Mouse (Mus musculus) megakaryocyte-erythroid progenitor cell, adult 5-6 weeks (primary cell): Measurements from ENCODE around the gene Cntnap5c. TPM values are rescaled to one million over a fixed set of nuclear protein-coding genes. Genes with fewer than 3 reads are reported as not detected.
"Not testable (repeated sequence)": the region's sequence is repeated elsewhere in the genome, so short reads cannot be mapped to it uniquely, and the experiment has no call there.

Source experiments
- ATAC-seq: replicated peaks from 2 replicates; pipeline ENCODE4 v1.8.0; 2016; ENCODE audit warnings: mild to moderate bottlenecking, inconsistent platforms; ENCODE audit not compliant: severe bottlenecking, poor library complexity, low FRiP score, low TSS enrichment
- total RNA-seq, 2 experiments: library from RNA; stranded (forward) in 1 of 2; stranded (reverse) in 1 of 2; fragments of 200-1000, 215-1000 nt in 1 of 2; fragments of >200 nt in 1 of 2; fragmentation: Nextera tagmentation in 1 of 2; gene quantifications; 2 replicates each; pipeline ENCODE4 v1.2.3; 2014 to 2017

Gene Cntnap5c
- not detected in 2 replicates for total RNA-seq (2014; fragmentation: Nextera tagmentation)
- total RNA-seq (2017) = not detected in 2 replicates

DNA sequence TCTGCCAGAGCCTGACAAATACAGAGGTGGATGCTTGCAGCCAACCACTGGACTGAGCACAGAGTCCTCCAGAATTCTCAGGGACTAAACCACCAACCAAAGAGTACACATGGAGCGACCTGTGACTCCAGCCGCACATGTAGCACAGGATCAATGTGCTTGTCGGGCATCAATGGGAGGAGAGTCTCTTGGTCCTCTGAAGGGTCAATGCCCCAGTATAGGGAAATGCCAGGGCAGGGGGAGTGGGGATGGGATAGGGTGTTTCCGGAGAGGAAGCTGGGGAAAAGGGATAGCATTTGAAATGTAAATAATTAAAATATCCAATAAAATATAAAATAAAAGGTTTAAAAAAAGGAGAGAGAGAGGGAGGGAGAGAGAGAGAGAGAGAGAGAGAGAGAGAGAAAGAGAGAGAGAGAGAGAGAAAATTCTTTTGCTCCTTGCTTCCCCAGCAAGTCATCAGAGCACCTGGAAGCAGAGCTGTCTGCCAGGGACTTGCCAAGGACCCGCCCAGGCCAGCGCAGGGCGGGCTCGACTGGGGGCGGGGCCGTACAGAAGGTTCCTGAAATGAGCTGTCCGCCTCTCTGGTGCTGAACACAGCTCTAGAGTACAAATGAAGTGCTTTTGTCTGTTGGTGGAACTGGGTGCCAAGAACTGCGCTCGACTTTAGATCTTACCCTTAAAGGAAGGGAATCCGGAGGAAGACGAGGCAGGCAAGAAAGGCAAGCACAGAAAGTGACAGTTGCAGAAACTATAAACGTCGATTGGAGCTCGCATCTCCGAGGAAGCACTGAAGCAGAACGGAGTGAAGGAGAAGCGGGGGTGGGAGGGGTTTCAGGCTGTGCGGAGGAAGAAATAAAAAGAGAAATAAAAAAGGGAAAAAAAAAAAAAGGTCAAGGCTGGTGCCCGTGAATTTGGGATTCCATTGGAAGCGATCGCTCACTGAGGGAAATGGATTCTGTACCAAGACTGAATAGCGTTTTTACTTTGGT, at the start of gene Cntnap5c:
Gene Cntnap5c (plus strand): TSS at position 949 of the 989 bp plus-strand sequence.
- peak; percentile 84 for ATAC-seq

DNA sequence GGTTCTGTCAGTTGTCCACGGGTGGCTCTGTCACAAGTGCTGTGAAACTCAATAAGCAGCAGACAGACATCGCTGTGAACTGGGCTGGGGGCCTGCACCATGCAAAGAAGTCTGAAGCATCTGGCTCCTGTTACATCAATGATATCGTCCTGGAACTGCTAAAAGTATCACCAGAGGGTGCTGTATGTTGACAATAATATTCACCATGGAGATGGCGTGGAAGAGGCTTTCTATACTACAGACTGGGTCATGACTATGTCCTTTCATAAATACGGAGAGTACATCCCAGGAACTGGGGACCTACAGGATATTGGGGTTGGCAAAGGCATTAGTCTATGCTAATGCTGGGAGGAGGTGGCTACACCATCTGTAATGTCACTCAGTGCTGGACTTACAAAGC, 27.3 kb upstream of the Cntnap5c start, which contains the start of gene Gm21834:
Gene Gm21834 (minus strand): TSS at position 101 of the 400 bp plus-strand sequence.
- no peak for ATAC-seq

DNA sequence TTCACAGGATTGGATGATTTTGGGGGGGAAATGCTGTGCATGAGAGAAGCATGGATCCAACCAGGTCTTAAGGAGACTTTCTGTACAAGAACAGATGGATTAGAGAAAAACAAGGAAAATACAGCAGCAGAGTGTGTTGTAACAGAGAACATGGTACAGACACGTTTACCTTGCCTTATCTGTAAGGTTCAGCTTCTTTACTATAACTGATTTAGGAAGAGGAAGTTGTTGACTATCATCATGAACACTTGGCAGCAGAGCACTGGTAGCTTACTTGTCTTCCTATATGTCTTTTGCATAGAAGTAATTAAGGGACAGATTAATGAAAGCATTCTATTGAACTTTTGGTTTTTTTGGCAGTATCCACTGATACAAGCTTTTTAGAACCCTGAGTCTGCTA, 11.3 kb upstream of the Cntnap5c start:
- no peak for ATAC-seq

DNA sequence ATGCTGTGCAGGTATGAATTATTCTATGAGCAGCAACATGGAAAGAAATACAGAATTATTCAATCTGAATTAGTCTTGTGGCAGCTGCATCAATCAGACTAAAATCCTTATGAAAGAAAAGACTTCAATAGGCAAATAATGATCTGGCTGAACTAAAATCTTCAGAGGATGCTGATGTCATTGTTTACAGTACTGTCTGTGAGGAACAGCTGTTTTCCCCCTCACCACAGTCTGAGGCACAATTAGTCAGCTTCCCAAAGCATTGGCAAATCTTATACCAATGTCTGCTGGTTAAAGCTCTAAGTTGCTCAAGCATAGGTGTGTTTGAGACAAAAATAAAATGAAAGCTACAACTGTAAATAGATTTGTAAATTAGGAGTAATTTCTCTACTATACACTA, 2.1 kb upstream of the Cntnap5c start:
- ATAC-seq = no peak

DNA sequence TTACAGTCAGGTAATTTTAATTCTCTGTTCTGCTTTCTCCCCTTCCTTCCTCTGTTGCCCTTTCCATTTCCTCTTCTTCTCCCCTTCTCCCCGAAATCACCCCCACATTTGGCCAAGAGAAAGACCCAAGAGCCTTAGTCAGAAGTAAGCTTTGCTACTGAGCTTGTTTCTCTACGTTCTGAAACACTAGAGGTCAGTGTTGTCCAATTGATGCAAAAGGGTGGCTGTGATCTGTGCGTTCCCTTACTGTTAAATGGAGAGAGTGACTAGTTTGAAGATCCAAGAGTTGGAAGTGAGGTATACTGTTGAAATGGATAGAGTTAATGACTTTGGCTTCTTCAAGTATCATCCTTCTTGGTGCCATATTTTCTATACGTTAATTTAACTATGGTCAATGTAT, 1.5 kb downstream of the Cntnap5c start:
- no peak for ATAC-seq

DNA sequence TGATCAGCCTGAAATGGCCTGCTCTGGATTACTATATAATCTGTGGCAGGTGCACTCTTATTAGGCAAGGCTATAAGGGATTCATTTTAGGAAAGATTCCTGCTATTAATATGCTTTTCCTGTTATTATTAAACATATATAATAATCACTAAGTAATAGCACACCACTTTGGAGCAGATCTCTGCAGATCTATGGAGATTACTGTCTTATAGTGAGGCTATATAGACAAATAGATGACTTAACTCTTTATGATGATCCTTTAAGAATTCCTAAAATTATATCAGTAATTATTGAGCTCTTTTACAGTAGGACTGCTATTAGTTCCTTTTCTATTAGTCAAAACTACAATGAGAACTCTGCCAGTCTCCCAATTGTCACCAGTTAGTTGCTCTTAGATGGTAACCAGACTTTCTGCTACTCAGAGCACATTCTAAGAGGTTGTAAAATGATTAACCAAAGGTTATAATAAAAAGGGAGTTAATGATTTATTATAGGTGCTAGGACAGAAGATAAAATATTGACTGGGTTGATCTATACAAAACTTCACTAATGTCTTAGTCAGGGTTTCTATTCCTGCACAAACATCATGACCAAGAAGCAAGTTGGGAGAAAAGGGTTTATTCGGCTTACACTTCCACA, 18.9 kb downstream of the Cntnap5c start:
- ATAC-seq = no peak

DNA sequence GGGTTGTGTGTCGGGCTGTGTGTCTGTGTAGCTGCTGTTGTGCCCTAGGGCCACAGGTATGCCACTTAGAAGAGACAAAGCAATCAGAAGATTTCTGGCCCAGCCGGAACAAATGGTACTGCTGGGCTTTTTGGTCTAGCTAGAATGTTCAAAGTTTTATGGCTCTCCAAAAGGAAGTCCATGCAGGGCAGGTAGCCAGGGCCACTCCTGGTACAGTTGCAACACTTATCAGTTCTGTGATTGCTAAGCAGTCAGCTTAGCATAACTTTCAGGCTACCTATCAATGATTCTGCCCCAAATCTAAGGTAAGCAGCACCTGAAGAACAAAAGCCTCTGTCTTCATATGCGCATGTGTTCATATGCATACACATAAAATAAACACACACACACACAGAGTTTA, 26.0 kb downstream of the Cntnap5c start:
- no peak for ATAC-seq

DNA sequence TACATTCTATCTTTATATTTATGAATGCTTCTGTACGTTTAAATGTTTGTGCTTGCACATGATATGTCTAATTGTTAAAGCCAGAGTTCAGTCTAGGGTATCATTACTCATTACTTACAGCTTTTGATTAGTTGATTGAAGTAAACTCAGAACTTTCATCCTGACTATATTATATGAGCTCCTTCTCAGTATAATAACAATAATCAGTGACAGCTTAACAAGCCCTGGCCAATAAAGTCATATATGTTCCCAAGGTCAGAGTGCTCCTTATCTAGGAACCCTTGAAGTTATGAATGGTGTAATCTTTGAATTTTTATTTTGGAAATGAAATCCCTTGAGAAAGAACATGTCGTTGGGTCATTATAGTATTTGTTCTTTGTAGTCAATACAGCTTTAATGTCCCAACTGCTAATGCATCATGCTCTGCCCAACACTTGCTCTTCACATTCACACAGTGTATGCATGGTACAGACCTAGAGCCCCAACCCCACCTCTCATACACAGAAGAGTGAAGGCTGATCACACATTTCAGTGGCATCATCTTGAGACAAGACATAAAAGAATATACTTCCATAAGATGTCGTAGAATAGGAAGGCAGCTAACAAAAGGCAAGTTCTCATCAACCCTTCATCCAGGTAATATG, 27.4 kb downstream of the Cntnap5c start:
- ATAC-seq = no peak

DNA sequence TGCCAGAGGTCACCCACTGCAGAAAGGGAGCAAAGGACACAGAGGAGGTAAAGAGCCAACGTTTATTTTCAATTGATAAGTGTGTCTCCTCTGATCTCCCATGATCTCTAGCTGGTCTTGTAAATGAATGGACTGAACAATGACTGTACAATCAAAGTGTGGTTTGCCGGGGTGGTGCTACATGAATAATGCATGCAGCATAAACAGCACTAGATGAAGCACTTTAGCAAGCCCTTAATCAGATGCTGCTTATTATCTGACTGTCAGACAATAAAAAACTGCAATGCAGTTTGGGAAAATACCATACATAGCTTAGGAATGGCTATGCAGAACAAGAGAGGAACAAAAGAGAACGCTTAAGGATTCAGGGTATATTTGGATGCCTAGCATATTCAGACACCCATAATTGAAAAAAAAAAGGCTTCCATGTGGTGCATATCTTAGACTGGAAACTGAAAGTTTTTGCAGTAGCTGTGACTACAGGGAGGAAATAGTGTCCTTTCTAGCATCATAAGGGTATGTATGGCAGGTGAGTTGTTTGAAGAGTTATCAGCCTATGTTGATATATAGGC, 30.1 kb downstream of the Cntnap5c start:
- no peak for ATAC-seq

DNA sequence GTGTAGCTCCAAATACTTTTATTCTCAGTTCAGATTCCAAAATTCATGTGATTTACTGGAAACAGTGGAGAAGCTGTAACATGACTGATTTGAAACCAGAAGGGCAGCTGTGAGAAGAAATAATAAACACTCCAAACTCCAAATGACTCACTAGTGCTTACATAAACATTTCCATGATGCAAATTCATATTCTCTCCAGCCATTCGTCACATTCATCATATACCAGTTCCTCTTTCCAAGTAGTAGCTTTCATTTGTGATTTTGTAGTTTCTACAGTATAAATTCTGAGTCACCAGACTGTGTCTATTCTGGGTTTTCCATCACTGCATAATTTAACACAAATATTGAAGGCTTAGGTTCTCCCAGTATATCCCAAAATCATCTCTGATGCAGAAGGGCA, 31.8 kb downstream of the Cntnap5c start:
- ATAC-seq = no peak

DNA sequence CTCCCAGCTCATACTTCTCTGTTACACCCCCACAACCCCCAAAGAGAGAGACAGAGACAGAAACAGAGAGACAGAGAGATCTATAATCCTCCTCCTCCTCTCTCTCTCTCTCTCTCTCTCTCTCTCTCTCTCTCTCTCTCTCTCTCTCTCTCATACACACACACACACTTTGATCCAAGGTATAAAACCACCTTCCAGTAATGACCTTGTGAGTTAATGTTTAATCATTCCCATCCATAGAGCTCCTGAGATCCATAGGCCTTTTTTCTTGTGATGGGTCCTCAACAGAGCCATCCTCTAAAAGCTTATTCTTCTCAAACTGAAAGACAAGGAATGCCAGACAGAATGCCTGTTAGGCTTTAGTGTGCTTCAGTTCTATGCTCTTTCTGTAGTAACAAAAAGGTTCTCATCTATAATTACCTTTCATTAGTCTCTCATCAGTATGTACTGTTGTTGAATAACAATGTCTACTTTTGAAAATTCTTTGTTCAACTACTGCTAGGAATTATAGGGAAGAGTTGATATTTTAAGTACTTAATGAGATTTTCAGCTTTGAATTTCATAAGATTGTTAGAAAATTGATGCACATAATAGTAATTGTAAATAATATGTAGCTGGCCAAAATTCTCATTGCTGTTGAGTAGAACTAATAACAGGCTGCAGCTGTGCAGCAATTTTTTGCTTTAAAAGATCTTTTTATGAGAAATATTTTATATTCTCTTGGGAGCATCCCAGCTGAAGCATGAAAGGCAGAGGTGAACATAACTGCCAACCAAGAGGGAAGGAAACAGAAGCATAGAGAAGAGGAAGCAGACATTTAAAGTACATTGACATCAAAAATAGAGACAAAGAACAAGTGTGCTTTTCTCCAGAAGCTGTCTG, 68.0 kb downstream of the Cntnap5c start:
- ATAC-seq = no peak

DNA sequence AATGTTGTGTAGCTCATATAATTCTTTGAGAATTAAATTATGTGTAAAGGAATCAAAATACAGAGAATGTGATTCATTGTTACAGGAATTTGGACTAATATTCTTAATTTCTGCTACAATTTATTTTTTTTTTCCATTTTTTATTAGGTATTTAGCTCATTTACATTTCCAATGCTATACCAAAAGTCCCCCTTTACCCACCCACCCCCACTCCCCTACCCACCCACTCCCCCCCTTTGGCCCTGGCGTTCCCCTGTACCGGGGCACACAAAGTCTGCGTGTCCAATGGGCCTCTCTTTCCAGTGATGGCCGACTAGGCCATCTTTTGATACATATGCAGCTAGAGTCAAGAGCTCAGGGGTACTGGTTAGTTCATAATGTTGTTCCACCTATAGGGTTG, 86.4 kb downstream of the Cntnap5c start:
- ATAC-seq = not testable (repeated sequence)

DNA sequence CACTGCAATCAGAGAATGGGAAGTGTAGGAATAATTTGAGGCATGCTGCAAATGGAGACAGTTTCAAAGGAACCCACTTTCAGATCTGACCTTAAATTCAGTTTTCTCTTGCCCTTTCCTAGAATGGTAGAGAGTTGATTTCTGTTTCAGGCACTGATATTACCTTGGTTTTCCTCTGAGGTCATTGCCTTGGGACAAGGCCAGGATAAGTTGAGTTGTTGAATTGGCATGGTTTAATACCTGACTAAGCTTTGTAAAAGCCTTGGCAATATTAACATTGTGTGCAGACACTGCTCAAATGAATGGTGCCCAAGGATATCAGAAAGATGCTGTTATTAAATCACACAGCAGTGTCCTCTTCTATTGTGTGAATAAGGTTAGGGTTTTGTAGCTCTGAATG, 96.6 kb downstream of the Cntnap5c start:
- ATAC-seq = no peak

DNA sequence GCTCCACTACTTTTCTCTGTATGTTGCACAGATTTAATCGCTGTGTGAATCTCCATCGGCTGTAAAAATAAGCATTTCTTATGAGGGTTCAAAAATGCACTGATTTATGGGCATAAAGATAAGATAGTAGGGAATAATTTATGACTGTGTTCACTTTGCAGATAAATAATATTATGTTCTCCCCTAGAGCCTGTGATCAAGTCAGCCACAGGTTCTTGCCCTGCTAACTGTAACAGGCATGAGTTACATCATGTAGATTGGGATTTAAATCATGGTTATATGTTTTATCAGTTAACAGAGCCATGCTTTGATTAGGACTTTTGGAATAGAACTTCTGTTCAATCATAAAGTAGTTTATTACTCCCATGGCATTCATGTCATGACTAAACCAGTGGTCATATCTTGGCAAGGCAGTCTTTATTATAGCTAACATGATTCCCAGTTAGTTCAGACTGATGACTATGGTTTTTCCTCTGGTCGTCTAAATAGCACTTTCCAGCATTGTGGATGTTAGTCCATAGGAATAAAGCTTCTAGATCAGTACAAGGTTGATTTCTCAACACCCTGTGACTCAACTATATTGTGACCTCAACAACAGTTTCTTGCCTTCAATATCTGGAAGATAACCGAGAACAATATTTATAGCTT, 118.5 kb downstream of the Cntnap5c start:
- ATAC-seq = no peak

DNA sequence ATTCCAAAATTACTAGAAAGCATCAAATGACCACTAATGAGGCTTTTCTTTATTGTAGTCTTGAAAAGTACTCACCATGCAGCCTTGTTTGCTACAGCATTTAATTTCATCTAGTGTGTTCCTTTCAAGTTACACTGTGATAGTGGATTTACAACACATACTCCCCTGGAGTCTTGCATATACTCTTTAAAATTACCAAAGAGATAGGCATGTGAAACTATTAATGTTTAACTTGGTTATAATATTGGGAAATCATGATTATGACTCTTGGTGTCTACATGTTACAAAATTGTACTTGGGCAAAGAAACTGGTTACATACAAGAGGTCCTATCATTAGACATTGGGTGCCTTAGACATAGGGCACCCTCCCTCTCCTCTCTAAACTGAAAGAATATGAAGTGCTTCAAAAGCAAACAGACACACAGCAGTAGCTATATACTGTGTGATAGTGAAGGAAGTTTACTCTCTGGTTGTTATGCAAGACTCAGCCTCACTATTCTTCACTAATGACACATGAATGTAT, 142.5 kb downstream of the Cntnap5c start:
- ATAC-seq = no peak

DNA sequence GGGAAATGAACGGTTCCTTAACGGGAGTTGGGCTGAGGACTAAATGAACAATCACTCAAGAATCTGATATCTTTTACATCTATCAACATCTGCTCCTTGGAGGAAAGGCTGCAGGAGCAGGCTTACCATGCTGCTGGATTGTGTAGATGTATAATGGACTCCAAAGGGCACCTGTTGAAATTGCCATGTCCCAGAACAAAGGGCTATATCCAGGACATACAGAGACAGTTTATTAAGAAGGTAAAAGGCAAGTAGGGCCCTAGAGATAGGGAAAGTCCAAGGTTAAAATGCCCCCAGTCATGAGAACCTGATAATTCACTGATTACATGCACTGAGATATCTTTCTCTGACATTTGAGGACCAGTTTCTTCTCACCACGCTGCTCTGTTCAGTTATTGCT, 214.9 kb downstream of the Cntnap5c start:
- no peak for ATAC-seq

DNA sequence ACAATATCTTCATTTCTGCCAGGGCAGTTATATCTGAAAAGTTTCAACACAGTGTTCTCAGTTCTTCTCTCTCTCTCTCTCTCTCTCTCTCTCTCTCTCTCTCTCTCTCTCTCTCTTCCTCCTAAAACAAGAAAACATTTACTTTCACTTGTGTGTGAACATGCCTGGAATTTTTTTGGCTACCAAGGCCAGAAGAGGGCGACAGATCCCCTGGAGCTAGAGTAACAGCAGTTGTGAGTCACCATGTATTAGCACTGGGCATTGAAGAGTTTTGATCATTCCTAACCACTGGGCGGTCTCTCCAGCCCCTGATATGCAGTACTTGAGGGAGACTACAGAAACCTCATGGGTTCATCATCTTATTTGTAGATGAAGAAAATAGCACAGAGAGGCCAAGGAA, 219.1 kb downstream of the Cntnap5c start:
- no peak for ATAC-seq

DNA sequence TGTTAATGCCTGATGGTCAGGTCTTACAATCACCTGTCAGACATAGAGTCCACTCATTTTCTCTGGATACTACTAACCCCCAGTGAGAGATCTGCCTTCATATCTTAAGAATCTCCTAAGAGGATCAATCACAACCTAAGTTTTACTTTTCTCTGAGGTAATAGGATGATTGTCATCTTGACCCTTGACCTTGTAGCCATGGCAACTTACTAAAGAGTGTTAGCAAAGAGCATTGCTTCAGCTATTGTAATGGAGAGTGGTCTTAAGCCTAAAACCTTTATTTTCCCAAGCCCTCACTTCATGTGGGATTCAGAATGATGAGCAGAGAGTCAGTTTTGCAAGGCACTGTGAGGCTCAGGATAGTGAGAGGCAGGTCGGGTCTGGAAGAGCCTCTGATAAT, 227.1 kb downstream of the Cntnap5c start:
- ATAC-seq = no peak
